Mouse (Mus musculus) cerebellum, adult 8-10 months (tissue): ENCODE measurements around the gene Lman1l.
A peak's percentile ranks its signal among the peaks of the same experiment; 100 is the strongest.

Experiments used
- DNase-seq: peaks from one replicate; pipeline ENCODE4 v3.0.0; 2022

The Lman1l gene

GRCm38 (mm10) chr9:57644944-57645893 lies 24.6 kb upstream of the Lman1l start:
- peak; percentile 91 for DNase-seq

- DNase-seq = no peak
These were observed 23.9 kb upstream of the Lman1l start for GRCm38 (mm10) chr9:57644442-57644943.

GRCm38 (mm10) chr9:57643856-57644180 lies 23.2 kb upstream of the Lman1l start:
- DNase-seq = no peak

- DNase-seq = no peak
These were observed 22.7 kb upstream of the Lman1l start for GRCm38 (mm10) chr9:57643169-57643855.

- DNase-seq = no peak
These were observed 21.4 kb upstream of the Lman1l start for GRCm38 (mm10) chr9:57641775-57642550.

- DNase-seq = no peak
These were observed 20.4 kb upstream of the Lman1l start for GRCm38 (mm10) chr9:57641022-57641421.

GRCm38 (mm10) chr9:57640384-57640783 lies 19.8 kb upstream of the Lman1l start:
- DNase-seq = no peak

- no peak for DNase-seq
These were observed 19.2 kb upstream of the Lman1l start for GRCm38 (mm10) chr9:57639661-57640328.

- DNase-seq = no peak
These were observed 18.3 kb upstream of the Lman1l start for GRCm38 (mm10) chr9:57638651-57639459.

GRCm38 (mm10) chr9:57637741-57638322 lies 17.3 kb upstream of the Lman1l start:
- no peak for DNase-seq

- no peak for DNase-seq
These were observed 16.7 kb upstream of the Lman1l start for GRCm38 (mm10) chr9:57637272-57637671.

GRCm38 (mm10) chr9:57633481-57634024 lies 13.0 kb upstream of the Lman1l start:
- no peak for DNase-seq

- DNase-seq = peak; percentile 79
These were observed 8.7 kb upstream of the Lman1l start for GRCm38 (mm10) chr9:57629118-57629874.

- no peak for DNase-seq
These were observed 8.1 kb upstream of the Lman1l start for GRCm38 (mm10) chr9:57628717-57629116.

- DNase-seq = no peak
These were observed 7.3 kb upstream of the Lman1l start for GRCm38 (mm10) chr9:57627892-57628291.

GRCm38 (mm10) chr9:57627191-57627590 lies 6.6 kb upstream of the Lman1l start:
- no peak for DNase-seq

GRCm38 (mm10) chr9:57625674-57626500 lies 5.3 kb upstream of the Lman1l start:
- DNase-seq = no peak

- DNase-seq = no peak
These were observed 3.7 kb upstream of the Lman1l start for GRCm38 (mm10) chr9:57624295-57624694.

- no peak for DNase-seq
These were observed 1.7 kb downstream of the Lman1l start for GRCm38 (mm10) chr9:57618854-57619253.
